Mouse (Mus musculus) kidney, postnatal 4 days (tissue): Measurements from ENCODE around the gene Atp5d.
"Not testable (repeated sequence)": the region's sequence is repeated elsewhere in the genome, so short reads cannot be mapped to it uniquely, and the experiment has no call there.

Source experiments
- DNase-seq, 2 experiments: peaks; one replicate each; pipeline ENCODE4 v3.0.0; 2021; ENCODE audit warnings: mixed read lengths in 2 of 2

Gene Atp5d

GRCm38 (mm10) chr10:80155277-80155676 is 16.8 kb downstream of the Atp5d start:
- DNase-seq: no peak

- DNase-seq: no peak
Measured at GRCm38 (mm10) chr10:80156002-80156751, 17.7 kb downstream of the Atp5d start.

GRCm38 (mm10) chr10:80156752-80157053 is 18.3 kb downstream of the Atp5d start:
- peak in 1 of 2 experiments; percentile 69 for DNase-seq

GRCm38 (mm10) chr10:80157141-80157929 is 18.9 kb downstream of the Atp5d start:
- DNase-seq: no peak

DNA sequence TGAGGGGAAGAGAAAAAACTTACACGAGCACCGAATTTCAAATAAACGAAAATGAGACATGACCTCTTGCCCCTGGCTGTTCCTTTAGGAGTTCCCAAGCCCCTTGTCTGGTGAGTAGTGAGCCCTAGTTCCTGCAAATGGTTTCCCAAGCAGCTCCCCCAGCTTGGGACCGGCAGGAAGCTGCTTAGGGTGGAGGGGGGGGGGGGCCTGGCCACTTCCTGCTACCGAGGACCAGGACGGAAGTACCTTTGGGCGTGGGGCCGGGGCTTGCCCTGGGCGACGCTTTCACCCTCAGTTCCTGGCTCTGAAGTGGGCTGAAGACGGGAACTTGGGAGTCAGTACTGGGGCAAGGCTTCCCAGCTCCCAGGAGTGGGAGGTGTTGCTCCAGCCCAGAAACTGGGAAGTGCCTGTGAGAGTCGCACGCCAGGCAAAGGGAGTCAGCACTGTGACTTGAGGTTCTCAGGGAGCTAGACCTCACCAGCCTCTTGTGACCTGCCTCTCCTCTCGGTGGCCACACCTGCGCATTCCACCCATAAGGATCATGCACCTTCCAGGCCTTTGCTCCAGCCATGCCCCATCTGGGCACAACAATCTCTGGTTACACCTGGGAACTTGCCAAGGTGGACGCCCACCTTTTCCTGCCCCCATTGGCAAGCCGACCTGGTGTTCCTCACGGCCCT is 20.0 kb downstream of the Atp5d start:
- DNase-seq: peak; percentile 76 to 84

GRCm38 (mm10) chr10:80159021-80159560 is 20.7 kb downstream of the Atp5d start:
- peak; percentile 75 to 82 for DNase-seq

- DNase-seq: peak; percentile 98 to 99
Measured at GRCm38 (mm10) chr10:80159561-80160454, 21.4 kb downstream of the Atp5d start.

- DNase-seq: peak; percentile 94 to 96
Measured at GRCm38 (mm10) chr10:80160455-80161371, 22.3 kb downstream of the Atp5d start.

- peak; percentile 76 to 85 for DNase-seq
Measured at GRCm38 (mm10) chr10:80161522-80162242, 23.2 kb downstream of the Atp5d start.

- no peak for DNase-seq
Measured at GRCm38 (mm10) chr10:80162243-80162608, 23.8 kb downstream of the Atp5d start.

- no peak for DNase-seq
Measured at GRCm38 (mm10) chr10:80162716-80163299, 24.4 kb downstream of the Atp5d start.

GRCm38 (mm10) chr10:80163721-80164120 is 25.3 kb downstream of the Atp5d start:
- DNase-seq: peak in 1 of 2 experiments; percentile 48

DNA sequence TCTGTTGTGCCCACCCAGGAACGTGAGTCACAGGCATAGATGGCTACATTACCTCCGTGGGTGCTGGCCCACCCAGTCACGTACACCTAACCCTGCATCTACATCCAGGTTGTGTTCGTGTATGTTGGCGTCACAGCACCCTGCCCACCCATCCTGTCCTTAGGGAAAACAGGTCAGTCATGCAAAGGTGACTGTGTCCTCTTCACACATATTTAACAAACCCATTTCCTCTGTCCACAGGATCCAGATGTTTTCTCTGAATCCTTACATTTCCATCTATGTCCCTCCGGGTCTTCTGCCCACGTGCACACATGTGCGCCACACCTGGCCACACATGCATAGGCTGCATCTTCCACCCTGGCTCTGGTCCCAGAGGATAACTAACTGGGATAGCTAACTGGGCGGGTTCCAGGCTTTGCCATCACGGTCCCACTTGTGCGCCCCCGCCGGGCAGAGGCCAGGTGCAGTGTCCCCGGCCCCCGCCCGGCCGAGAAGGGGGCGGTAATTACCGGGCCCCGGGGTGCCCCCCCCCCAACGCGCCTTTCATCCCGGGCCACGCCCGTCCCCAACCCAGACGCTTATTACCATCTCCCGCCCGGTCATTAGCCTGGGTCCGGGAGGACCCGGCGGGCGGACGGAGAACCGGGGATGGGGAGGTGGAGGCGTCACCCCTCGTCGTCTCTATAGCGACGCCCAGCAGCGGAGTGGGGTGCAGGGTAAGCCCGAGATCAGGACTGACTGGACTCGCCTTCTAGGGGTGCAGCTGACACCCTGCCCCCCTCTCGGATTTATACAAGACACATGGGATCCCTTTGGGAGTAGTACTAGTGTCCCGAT is 25.9 kb downstream of the Atp5d start:
- DNase-seq: peak in 1 of 2 experiments; percentile 60

GRCm38 (mm10) chr10:80164998-80165344 is 26.5 kb downstream of the Atp5d start:
- peak; percentile 99 for DNase-seq

DNA sequence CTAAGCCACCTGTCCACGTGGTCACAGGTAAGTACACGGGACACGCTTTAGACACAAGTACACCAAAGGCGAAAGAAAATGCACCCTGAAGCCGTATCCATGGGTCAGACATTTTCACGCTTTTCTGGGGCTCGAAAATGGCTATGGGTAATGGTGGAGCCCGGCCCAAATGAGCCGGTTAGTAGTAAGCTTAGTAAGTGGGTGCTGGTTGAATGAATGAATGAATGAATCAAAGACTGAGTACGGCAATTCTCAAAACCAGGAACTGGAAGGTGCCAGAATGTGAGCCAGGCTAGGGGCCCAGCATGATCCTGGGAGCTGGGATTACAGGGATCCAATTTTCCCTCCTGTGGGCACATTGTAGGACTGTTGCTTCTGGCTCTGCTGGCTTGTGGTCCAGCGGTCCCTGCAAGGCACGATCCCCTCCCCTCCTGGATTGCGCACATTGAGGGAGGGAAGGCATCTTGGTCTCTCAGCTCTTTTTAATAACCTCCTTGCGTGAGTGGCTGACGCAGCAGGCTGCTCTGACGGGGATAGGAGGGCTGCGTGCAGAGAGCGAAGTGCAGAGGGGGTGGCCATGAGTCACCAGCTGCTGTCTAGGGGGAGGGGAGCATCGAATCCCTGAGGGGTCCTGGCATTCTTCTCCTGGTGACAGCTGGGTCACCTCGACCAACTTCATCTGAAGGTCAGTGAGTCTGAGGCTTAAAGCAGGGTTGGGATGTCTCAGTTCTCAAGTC is 27.1 kb downstream of the Atp5d start, which contains the start of gene Cirbp:
Gene Cirbp, plus strand, starts transcription at position 594 of the 737 bp plus-strand sequence.
- DNase-seq: peak; percentile 62 to 73

DNA sequence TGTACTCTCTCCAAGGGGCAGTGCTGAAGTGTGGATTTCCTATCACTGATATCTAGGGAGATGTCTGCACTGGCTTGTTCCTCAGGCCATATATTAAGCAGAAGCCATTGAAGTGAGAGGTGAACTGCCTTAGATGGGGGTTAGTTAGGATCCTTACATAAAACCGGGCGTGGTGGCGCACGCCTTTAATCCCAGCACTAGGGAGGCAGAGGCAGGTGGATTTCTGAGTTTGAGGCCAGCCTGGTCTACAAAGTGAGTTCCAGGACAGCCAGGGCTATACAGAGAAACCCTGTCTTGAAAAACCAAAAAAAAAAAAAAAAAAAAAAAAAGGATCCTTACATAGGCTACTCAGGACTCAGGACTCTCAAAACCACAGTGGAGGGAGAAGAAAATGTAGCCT is 27.7 kb downstream of the Atp5d start:
- not testable (repeated sequence) for DNase-seq

GRCm38 (mm10) chr10:80167460-80168037 is 29.1 kb downstream of the Atp5d start:
- peak; percentile 99 for DNase-seq
